Mouse (Mus musculus): Measurements from ENCODE around the gene Grwd1. TPM values are rescaled to one million over a fixed set of nuclear protein-coding genes. Genes with fewer than 3 reads are reported as not detected.
A peak's percentile ranks its signal among the peaks of the same experiment; 100 is the strongest.
"Not testable (repeated sequence)": the region's sequence is repeated elsewhere in the genome, so short reads cannot be mapped to it uniquely, and the experiment has no call there.

Gene Grwd1
- 10 to 100 TPM; 17.9 to 22.1 TPM for total RNA-seq (2021)
- long read RNA-seq, experiment 1, transcript Grwd1-201 (7 exons, 1,898 nt), result major isoform, 25 of 31 reads
- long read RNA-seq, experiment 1, partial matches to known transcripts, result 2 of 31 reads
- long read RNA-seq, experiment 1, other reads (novel, unspliced or antisense), result 1 of 31 reads
- long read RNA-seq, experiment 2, transcript Grwd1-201 (7 exons, 1,898 nt), result major isoform, 14 of 18 reads
- long read RNA-seq, experiment 2, partial matches to known transcripts, result 2 of 18 reads
- long read RNA-seq, experiment 2, other reads (novel, unspliced or antisense), result 0 of 18 reads

DNA sequence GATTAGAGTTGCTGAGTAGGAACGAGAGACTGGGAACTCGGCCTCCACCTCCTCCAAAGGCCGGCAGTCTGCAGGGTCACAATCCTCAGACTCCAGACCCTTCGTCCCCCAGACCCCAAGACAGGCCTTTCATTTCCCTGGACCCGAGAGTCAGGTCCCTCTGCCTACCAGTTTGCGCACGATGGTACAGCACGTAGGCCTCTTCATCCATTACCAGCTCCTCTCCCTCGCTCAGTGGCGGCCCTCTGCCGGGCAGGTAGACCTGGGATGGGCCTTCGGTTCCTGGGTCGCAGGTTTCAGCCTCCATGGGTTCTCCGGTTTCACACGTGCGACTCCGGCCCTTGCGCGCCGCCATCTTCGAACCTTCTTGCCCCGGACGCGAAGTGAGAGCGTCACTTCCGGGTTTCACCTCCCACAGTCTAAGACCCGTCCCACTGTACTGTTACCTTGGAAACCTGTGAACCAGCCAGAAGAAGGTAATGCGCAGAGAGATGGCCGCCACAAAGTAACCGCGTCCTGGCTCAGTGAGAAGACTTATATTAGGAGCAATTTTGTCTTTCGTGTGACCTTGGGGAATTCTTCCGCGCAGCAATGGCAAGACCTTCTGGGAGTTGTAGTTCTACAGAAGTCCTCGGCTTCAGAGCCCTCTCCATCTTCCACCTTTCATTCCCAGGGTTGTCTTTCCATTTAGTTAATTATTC lies at the start of gene Grwd1:
Gene Grwd1 (minus strand): TSS at position 518 of the 701 bp plus-strand sequence.
- peak; percentile 83 to 84 for DNase-seq (ENCODE audit: extremely low spot score in 1 of 2, low spot score in 2 of 2)
- intact Hi-C loops (cut with DNase I), result no loop called here
- TF ChIP-seq CTCF (IDR thresholded peaks at IDR 0.05), result no peak
- H3K4me3 ChIP-seq, result peak within 1 kb of the TSS; percentile 78
- peak within 1 kb of the TSS; percentile 97 for H3K27ac ChIP-seq

DNA sequence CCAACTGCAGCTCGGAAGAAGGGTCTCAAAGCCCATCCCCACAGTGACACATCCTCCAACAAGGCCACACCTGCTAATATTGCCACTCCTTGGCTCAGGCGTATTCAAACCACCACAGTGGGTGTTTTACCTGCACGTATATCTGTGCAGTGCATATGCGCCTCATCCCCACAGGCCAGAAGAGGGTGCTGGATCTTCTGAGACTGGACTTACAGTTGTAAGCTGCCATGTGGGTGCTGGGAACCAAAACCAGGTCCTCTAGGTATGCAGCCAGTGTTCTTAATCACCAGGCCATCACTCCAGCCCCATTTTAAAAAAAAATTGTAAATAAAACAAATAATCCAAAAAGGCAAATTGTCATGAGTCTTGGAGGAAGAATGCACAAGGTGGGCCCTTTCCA lies 49.8 kb upstream of the Grwd1 start:
- intact Hi-C loops (cut with DNase I), result no loop called here
- TF ChIP-seq CTCF (IDR thresholded peaks at IDR 0.05), result no peak

DNA sequence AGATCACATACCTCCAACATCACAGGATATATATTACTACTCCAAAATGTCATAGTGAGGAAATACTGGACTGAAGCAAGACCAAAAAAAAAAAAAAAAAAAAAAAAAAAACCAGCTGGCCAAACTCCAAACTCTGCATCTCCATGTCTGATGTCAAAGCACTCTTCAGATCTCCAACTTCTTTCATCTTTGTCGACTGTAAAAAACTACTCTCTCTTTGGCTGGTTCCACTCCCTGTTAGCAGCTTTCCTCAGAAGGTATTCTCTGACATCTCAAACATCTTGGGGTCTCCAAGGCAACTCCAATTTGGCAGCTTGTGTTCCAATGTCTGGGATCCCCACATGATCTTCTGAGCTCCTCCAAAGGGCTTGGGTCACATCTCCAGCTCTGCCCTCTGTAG lies 47.5 kb upstream of the Grwd1 start, which contains the start of gene Grin2d:
Gene Grin2d (minus strand): TSS at position 101 of the 400 bp plus-strand sequence.
- DNase-seq (ENCODE audit: extremely low spot score in 1 of 2, low spot score in 2 of 2); intact Hi-C loops (cut with DNase I): not testable (repeated sequence)

More for the DNA sequence above, 49.8 kb upstream of the Grwd1 start:
- H3K4me3 ChIP-seq, result no peak overlapping the region
- H3K27ac ChIP-seq, result no peak overlapping the region
- no peak for DNase-seq (ENCODE audit: extremely low spot score in 1 of 2, low spot score in 2 of 2)

DNA sequence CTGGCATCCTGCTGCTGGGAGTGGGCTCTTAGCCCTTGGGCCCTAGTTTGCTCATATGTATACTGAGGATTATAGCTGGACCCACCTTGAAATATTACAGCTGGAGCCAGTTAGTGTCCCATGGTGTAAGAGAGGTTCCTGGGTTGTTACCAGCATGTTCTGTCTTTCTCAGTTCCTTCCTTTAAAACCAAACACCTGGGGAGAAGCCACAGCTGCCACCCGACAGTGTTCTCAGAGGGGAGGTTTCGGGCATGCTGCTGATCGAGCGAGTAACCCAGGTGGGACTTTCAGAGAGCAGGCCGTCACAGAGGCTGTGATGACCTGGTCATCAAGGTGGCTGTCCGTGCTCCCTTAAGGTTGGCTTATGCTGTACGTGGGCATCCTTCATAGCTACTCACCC lies 46.2 kb upstream of the Grwd1 start:
- DNase-seq (ENCODE audit: extremely low spot score in 1 of 2, low spot score in 2 of 2), result no peak
- no peak for TF ChIP-seq CTCF (IDR thresholded peaks at IDR 0.05)
- Histone ChIP-seq H3K27ac (no peak overlapping the region), H3K4me3 (no peak overlapping the region)
- intact Hi-C loops (cut with DNase I), result no loop called here

More for the DNA sequence above, 47.5 kb upstream of the Grwd1 start, which contains the start of gene Grin2d:
- not testable (repeated sequence) for H3K4me3 ChIP-seq, H3K27ac ChIP-seq

GRCm38 (mm10) chr7:45873061-45873947 lies 42.6 kb upstream of the Grwd1 start:
- TF ChIP-seq CTCF (IDR thresholded peaks at IDR 0.05), result peak; percentile 51
- intact Hi-C loops (cut with DNase I), result loop anchor here (2.0 kb wide), 2 partner anchors 135 kb away; no protein-coding TSS in a partner anchor
- H3K27ac ChIP-seq, result peak overlapping the region; percentile 94
- H3K4me3 ChIP-seq, result peak overlapping the region; percentile 69
- DNase-seq (ENCODE audit: extremely low spot score in 1 of 2, low spot score in 2 of 2), result peak; percentile 45 to 60

- TF ChIP-seq CTCF (IDR thresholded peaks at IDR 0.05), result peak; percentile 97
- peak within 1 kb of the TSS; percentile 69 for H3K4me3 ChIP-seq
- peak within 1 kb of the TSS; percentile 94 for H3K27ac ChIP-seq
- intact Hi-C loops (cut with DNase I), result loop anchor here (1.0 to 2.0 kb wide), 3 partner anchors 63 to 136 kb away; no protein-coding TSS in a partner anchor
- peak; percentile 87 to 93 for DNase-seq (ENCODE audit: extremely low spot score in 1 of 2, low spot score in 2 of 2)
Observed at GRCm38 (mm10) chr7:45872624-45873023, 41.9 kb upstream of the Grwd1 start, which contains the start of gene Kdelr1. TSS of gene Kdelr1 (plus strand) at chr7:45872772.

DNA sequence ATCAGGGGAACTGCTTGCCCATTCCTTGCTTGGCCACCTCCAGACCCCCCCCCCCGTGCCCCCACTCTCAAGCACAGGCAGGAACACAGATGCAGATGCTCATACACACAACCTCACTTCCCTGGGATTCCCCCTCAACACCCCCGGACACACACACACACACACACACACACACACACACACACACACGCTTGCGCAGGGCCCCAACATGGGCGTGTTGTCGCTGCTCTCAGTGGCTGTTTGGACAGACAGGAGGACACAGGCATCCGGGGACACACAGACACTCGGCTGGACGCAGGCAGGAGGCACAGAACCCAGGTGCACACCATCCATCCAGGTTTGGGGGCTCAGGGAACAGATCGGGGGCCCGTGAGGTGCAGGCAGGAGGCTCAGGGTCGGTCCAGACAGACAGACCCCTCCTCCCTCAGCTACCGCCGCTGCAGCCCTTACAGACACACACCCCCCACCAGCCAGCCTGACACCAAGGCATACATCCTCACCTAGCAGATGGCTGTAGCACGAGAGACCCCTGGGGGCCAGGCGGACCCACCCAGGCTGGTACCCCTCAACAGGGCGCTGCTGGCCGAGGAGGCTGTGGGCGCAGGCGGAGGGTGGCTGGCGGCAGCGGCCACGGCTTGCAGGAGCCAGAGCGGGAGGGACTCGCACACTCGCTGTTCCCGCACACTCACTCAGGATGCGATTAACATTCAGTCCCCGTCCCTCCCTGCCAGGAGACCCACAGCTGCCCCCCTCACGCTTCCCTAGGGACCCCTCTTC lies 39.7 kb upstream of the Grwd1 start:
- no peak for TF ChIP-seq CTCF (IDR thresholded peaks at IDR 0.05)
- intact Hi-C loops (cut with DNase I), result no loop called here
- no peak overlapping the region; the same call in 1 of the 2 replicates for H3K27ac ChIP-seq
- DNase-seq (ENCODE audit: extremely low spot score in 1 of 2, low spot score in 2 of 2), result no peak
- peak overlapping the region; percentile 37 for H3K4me3 ChIP-seq

DNA sequence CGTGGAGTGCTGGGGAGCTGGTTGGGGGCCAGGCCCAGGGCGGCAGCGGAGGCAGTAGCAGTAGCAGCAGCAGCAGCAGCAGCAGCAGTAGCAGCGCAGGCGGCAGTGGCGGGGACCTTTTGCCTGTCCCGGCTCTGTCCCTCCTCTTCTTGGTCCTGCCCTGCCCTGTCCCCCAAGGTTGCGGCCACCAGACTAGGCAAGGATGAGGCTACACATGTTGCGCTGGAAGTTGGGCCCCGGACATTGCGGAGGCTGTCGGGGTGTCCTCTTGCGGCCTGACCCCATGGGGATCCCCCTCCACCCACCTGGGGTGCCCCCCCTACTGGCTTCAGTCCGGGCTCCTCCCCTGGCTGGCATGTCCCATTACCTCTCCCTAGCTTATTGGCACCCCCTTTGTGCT lies 39.0 kb upstream of the Grwd1 start:
- no peak for TF ChIP-seq CTCF (IDR thresholded peaks at IDR 0.05)
- H3K4me3 ChIP-seq, result peak overlapping the region; percentile 22; the same call in 1 of the 2 replicates
- H3K27ac ChIP-seq, result no peak overlapping the region
- intact Hi-C loops (cut with DNase I), result no loop called here
- no peak for DNase-seq (ENCODE audit: extremely low spot score in 1 of 2, low spot score in 2 of 2)

- TF ChIP-seq CTCF (IDR thresholded peaks at IDR 0.05), result no peak
- Histone ChIP-seq H3K4me3 (peak overlapping the region; percentile 22; the same call in 1 of the 2 replicates), H3K27ac (no peak overlapping the region; the same call in 1 of the 2 replicates)
- DNase-seq (ENCODE audit: extremely low spot score in 1 of 2, low spot score in 2 of 2), result no peak
- intact Hi-C loops (cut with DNase I), result no loop called here
Observed at GRCm38 (mm10) chr7:45869107-45869670, 38.4 kb upstream of the Grwd1 start.

GRCm38 (mm10) chr7:45867871-45868270 lies 37.1 kb upstream of the Grwd1 start:
- no peak for DNase-seq (ENCODE audit: extremely low spot score in 1 of 2, low spot score in 2 of 2)
- H3K27ac ChIP-seq, result no peak overlapping the region
- H3K4me3 ChIP-seq, result no peak overlapping the region
- intact Hi-C loops (cut with DNase I), result no loop called here
- TF ChIP-seq CTCF (IDR thresholded peaks at IDR 0.05), result no peak

All from left cerebral cortex, adult 2 months (tissue).